11 mouse cellular contexts compared by ENCODE assay signal in the genomic region with DNA sequence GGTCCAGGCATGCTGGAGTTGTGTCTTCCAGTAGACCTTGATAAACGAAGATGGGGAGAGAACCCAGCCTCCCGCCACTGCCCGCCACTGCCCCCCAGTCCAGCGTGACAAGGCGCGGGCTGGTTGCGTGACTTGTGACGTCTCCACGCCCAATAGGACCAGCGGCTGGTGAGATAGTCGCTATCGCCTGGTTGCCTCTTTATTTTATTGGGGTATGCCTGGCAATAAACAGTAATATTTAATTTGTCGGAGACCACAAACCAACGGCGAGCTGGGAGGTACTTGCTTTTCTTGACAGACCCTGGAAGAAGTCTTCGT. TPM values are rescaled to one million over a fixed set of nuclear protein-coding genes. Genes with fewer than 3 reads are reported as not detected.
DNase-seq lines count a peak whose midpoint lies in the region; ATAC-seq and TF ChIP-seq lines count a peak whose summit lies in the region.
"Had no signal": no experiment of that assay in that cellular context is flagged by ENCODE, and none has a peak within 500 bp of the region (broad histone marks: within the 10 kb centered on the region; RNA-seq: fewer than 3 reads in every experiment).

A gene (plus strand): TSS at position 190 of the 318 bp plus-strand sequence.

- peak; percentile 35 for DNase-seq in embryo, embryonic 11 days
- DNase-seq in embryo, embryonic 10 days (ENCODE audit: low spot score) = no peak
- DNase-seq in embryonic facial prominence, embryonic 10.5 days (ENCODE audit: low spot score) = peak; percentile 39
- no peak for DNase-seq in heart, postnatal 14 days
- DNase-seq in liver, postnatal 0 days = no peak
- no peak for DNase-seq in adrenal gland, adult 2 months
- DNase-seq in testis, postnatal 10 days (ENCODE audit: low spot score) = no peak
- DNase-seq in spleen, postnatal 14 days (ENCODE audit: low spot score in 2 of 2) = no peak

- no peak within 1 kb of the TSS for H3K27ac ChIP-seq in embryonic facial prominence, embryonic 10.5 days (replicated peaks)
- H3K27ac ChIP-seq in liver, postnatal 0 days (ENCODE audit: low read depth) = no peak within 1 kb of the TSS
- H3K27ac ChIP-seq: forebrain, embryonic 13.5 days had no signal

- H3K9ac ChIP-seq in liver, postnatal 0 days (replicated peaks) = no peak within 1 kb of the TSS
- H3K9ac ChIP-seq: forebrain, embryonic 13.5 days had no signal

- H3K36me3 ChIP-seq in embryonic facial prominence, embryonic 10.5 days (replicated peaks) = no peaks in the 10 kb centered on the region
- H3K36me3 ChIP-seq in liver, postnatal 0 days (replicated peaks; ENCODE audit: insufficient read depth, low read length) = no peaks in the 10 kb centered on the region

- H3K4me1 ChIP-seq in embryonic facial prominence, embryonic 10.5 days = peaks cover 11% of the 10 kb centered on the region
- H3K4me1 ChIP-seq in liver, postnatal 0 days (ENCODE audit: insufficient read depth) = no peaks in the 10 kb centered on the region; the same call in 1 of the 2 replicates

- no peaks in the 10 kb centered on the region for H3K9me3 ChIP-seq in embryonic facial prominence, embryonic 10.5 days
- no peaks in the 10 kb centered on the region for H3K9me3 ChIP-seq in liver, postnatal 0 days (ENCODE audit: low read length)
- H3K9me3 ChIP-seq: forebrain, embryonic 13.5 days had no signal

- TF ChIP-seq CTCF in liver, postnatal 0 days (IDR thresholded peaks at IDR 0.05; ENCODE audit: low read depth) = no peak

- no peak within 1 kb of the TSS for H3K4me3 ChIP-seq in embryonic facial prominence, embryonic 10.5 days
- H3K4me3 ChIP-seq in liver, postnatal 0 days (ENCODE audit: low read depth, low read length) = peak within 1 kb of the TSS; percentile 44
- H3K4me3 ChIP-seq: forebrain, embryonic 13.5 days had no signal

- intact Hi-C loops in heart, postnatal 14 days (cut with DNase I) = no loop called here

- under 1% methylated on average over 16 of the region's 16 CpGs for WGBS in embryonic facial prominence, embryonic 10.5 days
- 5% methylated on average over 16 of the region's 16 CpGs for WGBS in liver, postnatal 0 days (ENCODE audit: insufficient replicate concordance)

- peak within 1 kb of the TSS; percentile 71 for H3K4me2 ChIP-seq in liver, postnatal 0 days (ENCODE audit: low read depth, low read length)

- no peak for ATAC-seq in liver, postnatal 0 days
- ATAC-seq: forebrain, embryonic 13.5 days; hindbrain, embryonic 16.5 days had no signal

- peaks cover 100% of the 10 kb centered on the region for H3K27me3 ChIP-seq in embryonic facial prominence, embryonic 10.5 days (replicated peaks; ENCODE audit: low read depth, poor library complexity, severe bottlenecking)
- peaks cover 90% of the 10 kb centered on the region for H3K27me3 ChIP-seq in liver, postnatal 0 days (ENCODE audit: insufficient read depth, low read length)

- TF ChIP-seq EP300 in liver, postnatal 0 days (IDR thresholded peaks at IDR 0.05; ENCODE audit: low read depth) = no peak

RNA-seq across cellular contexts. Expression of the gene that starts here (rescaled TPM):
- polyA plus RNA-seq in embryonic facial prominence, embryonic 10.5 days (2016; fragmentation: Nextera tagmentation; extraction: Ambion mirVana) = 0.45 and 0.98 TPM in 2 replicates
- total RNA-seq in heart, postnatal 14 days (2021) = 10 to 100 TPM; 18.9 to 36.8 TPM
- polyA plus RNA-seq in liver, postnatal 0 days (2015; fragmentation: Nextera tagmentation; extraction: Ambion mirVana) = not detected in 2 replicates
- total RNA-seq in adrenal gland, adult 2 months (2021) = under 1 TPM; 0.12 to 0.66 TPM
- polyA plus RNA-seq in adrenal gland, adult 2 months (2012; rRNA removed) = 0.22 and 0.38 TPM in 2 replicates
- total RNA-seq: liver, adult 2 months had no signal
- polyA plus RNA-seq: liver, adult 2 months had no signal

Comparison
In these comparisons a context has a peak if more than half of its experiments do, and no peak if none do; other contexts are left out.
1. RNA of the gene that starts here (total RNA-seq): 18.9 to 36.8 TPM in heart, postnatal 14 days; 0.12 to 0.66 TPM in adrenal gland, adult 2 months; every median in the first group is over 10 times any median in the second.
2. Peak in DNase-seq in embryonic facial prominence, embryonic 10.5 days; RNA of the gene not detected or under 1 TPM.